Mouse (Mus musculus) heart, adult 2 months (tissue): ENCODE data around the gene Spag7.
A peak's percentile ranks its signal among the peaks of the same experiment; 100 is the strongest.

Experiments
- CTCF ChIP-seq: fragments of 200-600 bp; IDR thresholded peaks from 2 replicates; pipeline ENCODE4 v1.8.1; 2022; ENCODE audit warnings: antibody characterized with exemption, mild to moderate bottlenecking, moderate library complexity
- EP300 ChIP-seq: fragments of 200-500 bp; IDR thresholded peaks from 2 replicates; pipeline ENCODE4 v1.6.1; 2011; ENCODE audit warnings: low read depth, low read length, control low read depth; ENCODE audit not compliant: insufficient read depth
- POLR2A ChIP-seq: fragments of 200-500 bp; IDR thresholded peaks from 2 replicates; pipeline ENCODE4 v1.6.1; 2011; ENCODE audit warnings: mild to moderate bottlenecking, low read depth, low read length, control low read depth; ENCODE audit not compliant: insufficient read depth

- TF ChIP-seq CTCF, result no peak
- TF ChIP-seq EP300, result peak; percentile 73; the same call in 1 of the 2 replicates
- TF ChIP-seq POLR2A, result peak; percentile 69; the same call in 1 of the 2 replicates
These were observed 33.6 kb upstream of the Spag7 start for GRCm38 (mm10) chr11:70702781-70703180.
